Mouse (Mus musculus) thymus, postnatal 25 days (tissue): ENCODE results near the gene Skint10.

Experiments
- DNase-seq: peaks from one replicate; pipeline ENCODE4 v3.0.0; 2022

Skint10 gene

DNA sequence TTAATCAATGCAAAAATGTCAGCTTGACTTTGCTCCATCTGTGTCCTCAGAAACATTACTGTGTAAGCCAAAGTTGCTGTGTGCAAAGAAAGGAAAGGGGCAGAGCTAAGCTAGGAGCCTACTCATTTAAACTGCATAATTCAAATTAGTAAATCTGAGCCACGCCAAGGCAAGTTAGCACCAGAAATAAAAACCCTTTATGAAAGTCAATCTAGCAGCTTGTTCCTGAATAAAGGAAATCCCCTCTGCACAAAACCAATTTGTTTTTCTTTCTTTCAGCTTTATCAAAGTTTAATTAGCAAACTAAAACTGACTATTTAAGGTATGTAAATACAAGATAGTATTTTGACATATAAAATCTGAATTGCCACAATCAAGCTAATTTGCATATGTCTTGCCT, at the start of gene Skint10:
TSS of gene Skint10 (minus strand) at position 101 of the 400 bp plus-strand sequence.
- DNase-seq = no peak

DNA sequence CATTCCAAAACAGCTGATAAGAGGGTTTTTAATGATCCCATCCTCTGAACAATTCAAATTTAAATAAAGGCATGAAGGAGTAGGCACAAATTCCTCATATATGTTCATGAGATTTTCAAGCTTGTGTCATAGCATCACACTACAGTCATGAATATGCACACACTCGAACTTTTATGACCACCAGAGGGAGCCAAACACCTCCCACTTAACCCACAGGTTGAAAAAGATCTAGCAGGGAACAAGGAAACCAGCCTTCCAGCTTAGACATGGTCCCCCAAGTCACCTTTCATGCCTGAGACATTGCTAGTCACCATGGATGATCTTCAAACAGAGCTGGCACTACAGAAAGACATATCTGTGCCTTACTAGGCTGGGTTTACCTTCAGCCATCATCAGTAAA, 16.0 kb upstream of the Skint10 start:
- DNase-seq = no peak
